Mouse (Mus musculus): ENCODE results near the gene Selenoh. TPM values are rescaled to one million over a fixed set of nuclear protein-coding genes. Genes with fewer than 3 reads are reported as not detected.
"Not testable (repeated sequence)": the region's sequence is repeated elsewhere in the genome, so short reads cannot be mapped to it uniquely, and the experiment has no call there.

Selenoh gene
- polyA plus RNA-seq, 1 experiment from 2014 or later = 309 TPM

DNA sequence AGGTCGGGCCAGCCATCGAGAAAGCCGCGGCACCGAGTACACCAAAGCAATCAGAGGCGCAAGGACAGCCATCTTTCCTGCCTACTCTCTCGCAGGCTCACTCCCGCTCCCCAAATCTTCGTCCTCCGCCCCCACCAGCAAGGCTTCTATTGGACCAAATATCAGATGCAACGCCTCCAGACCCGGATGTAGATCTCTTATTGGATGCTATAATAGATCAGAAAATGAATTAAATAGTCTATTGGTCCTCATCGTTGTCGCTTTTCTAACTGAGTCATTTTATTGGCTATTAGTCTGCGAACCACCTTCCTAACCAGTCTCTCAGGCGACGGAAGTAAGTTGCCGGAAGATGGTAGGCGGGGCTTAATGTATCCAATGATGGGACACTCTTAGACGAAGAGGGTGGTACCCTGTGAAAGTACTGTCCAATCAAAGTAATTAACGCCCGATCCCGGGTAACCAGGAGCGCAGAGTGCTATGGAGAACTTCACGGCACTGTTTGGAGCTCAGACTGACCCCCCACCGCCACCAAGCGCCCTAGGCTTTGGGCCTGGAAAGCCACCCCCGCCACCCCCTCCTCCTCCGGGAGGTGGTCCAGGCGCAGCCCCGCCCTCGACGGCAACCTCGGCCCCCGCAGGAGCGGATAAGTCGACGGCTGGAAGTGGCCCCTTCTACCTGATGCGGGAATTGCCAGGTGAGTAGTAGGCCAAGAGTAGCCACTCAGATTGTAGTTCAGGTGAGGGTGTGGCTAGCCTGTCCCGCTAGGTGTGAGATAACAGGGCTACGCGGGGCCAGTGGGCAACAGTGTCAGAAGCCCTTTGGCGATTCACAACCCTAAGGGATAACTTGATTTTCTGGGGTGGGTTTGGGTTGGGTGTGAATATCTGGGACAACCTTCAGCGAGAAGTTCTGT is 7.7 kb upstream of the Selenoh start, which contains the start of the genes Gm28635 and Med19:
Gene Gm28635 (minus strand): TSS at position 74 of the 913 bp plus-strand sequence.
Gene Med19 (plus strand): TSS at position 435 of the 913 bp plus-strand sequence.
- H3K4me1 ChIP-seq (replicated peaks; ENCODE audit: control insufficient read depth, insufficient read depth, low read length) = peaks cover 19% of the 10 kb centered on the region
- H3K4me3 ChIP-seq (ENCODE audit: low read depth, low read length) = peak within 1 kb of the TSS; percentile 96
- H3K9ac ChIP-seq (ENCODE audit: low read length) = peak within 1 kb of the TSS; percentile 75
- H3K27ac ChIP-seq (ENCODE audit: low read depth) = peak within 1 kb of the TSS; percentile 51
- peak within 1 kb of the TSS; percentile 96 for H3K4me2 ChIP-seq (ENCODE audit: low read length)
- H3K9me3 ChIP-seq (ENCODE audit: control insufficient read depth, low read length) = no peaks in the 10 kb centered on the region
- H3K36me3 ChIP-seq (ENCODE audit: control insufficient read depth, insufficient read depth, low read length) = peaks cover 38% of the 10 kb centered on the region
- H3K27me3 ChIP-seq (replicated peaks; ENCODE audit: control insufficient read depth, insufficient read depth, low read length) = no peaks in the 10 kb centered on the region
- under 1% methylated on average over 44 of the region's 44 CpGs for WGBS
- peak; percentile 88 for DNase-seq (ENCODE audit: low spot score)
- ATAC-seq (replicated peaks; ENCODE audit: low FRiP score, low TSS enrichment, low read depth) = peak; percentile 100

DNA sequence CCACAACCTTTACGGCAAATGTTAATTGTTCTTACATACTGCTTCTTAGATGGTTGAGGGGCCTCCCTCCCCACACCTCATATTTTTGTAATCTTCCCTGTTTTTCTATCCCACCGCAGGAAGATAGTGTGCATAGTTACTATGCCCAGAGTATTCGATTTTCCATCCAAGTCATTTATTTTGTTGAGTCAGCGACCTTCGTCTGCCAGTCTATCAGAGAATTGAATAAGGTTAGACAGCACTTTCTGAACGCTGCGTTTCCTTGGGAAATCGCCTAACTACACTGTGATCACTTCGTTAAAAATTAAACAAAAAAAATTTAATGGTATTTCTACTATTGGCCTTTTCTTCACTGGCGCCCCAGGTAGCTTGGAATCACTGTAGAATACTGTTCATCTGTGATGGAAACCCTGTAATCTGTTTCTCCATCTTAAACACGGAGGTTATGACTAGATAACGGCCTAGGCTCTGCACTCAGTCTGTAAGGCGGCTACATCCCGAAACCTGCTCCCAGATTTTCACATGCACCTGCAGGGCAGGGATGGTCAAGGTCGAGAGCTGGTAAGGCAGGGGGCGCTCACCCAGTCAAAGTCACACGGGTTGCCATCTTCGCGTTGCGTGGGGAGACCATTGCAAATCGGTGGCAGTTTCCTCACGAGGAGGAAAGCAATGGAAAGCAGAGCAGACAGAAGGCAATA is 6.8 kb upstream of the Selenoh start:
- Histone ChIP-seq H3K4me3 (ENCODE audit: low read depth, low read length) (peak overlapping the region; percentile 96), H3K27me3 (replicated peaks; ENCODE audit: control insufficient read depth, insufficient read depth, low read length) (no peaks in the 10 kb centered on the region), H3K36me3 (ENCODE audit: control insufficient read depth, insufficient read depth, low read length) (peaks cover 46% of the 10 kb centered on the region), H3K4me1 (replicated peaks; ENCODE audit: control insufficient read depth, insufficient read depth, low read length) (peaks cover 19% of the 10 kb centered on the region), H3K9me3 (ENCODE audit: control insufficient read depth, low read length) (no peaks in the 10 kb centered on the region), H3K27ac (ENCODE audit: low read depth) (peak overlapping the region; percentile 51), H3K4me2 (ENCODE audit: low read length) (peak overlapping the region; percentile 83), H3K9ac (ENCODE audit: low read length) (peak overlapping the region; percentile 58)
- ATAC-seq (replicated peaks; ENCODE audit: low FRiP score, low TSS enrichment, low read depth) = peak; percentile 61
- 8% methylated on average over 22 of the region's 22 CpGs for WGBS
- DNase-seq (ENCODE audit: low spot score) = no peak

DNA sequence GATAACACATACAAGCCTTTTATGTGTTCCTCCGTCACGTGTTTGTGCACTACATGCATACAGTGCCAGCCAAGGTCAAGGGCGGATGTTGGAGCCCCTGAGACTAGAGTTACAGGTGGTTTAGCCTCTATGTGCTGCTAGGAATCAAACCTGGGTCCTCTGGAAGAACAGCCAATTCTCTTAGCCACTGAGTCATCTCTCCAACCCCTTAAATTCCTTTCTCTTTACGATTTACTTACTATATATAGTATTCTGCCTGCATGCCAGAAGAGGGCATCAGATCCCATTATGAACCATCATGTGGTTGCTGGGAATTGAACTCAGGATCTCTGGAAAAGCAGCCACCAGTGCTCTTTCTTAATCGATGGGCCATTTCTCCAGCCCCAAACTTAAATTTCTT is 965 bp upstream of the Selenoh start:
- not testable (repeated sequence) for H3K27me3 ChIP-seq (replicated peaks; ENCODE audit: control insufficient read depth, insufficient read depth, low read length); H3K4me3 ChIP-seq (ENCODE audit: low read depth, low read length); ATAC-seq (replicated peaks; ENCODE audit: low FRiP score, low TSS enrichment, low read depth); H3K27ac ChIP-seq (ENCODE audit: low read depth); H3K9me3 ChIP-seq (ENCODE audit: control insufficient read depth, low read length); H3K4me2 ChIP-seq (ENCODE audit: low read length); H3K9ac ChIP-seq (ENCODE audit: low read length); H3K4me1 ChIP-seq (replicated peaks; ENCODE audit: control insufficient read depth, insufficient read depth, low read length)
- 66% methylated on average over 4 of the region's 5 CpGs for WGBS
- peaks cover 59% of the 10 kb centered on the region for H3K36me3 ChIP-seq (ENCODE audit: control insufficient read depth, insufficient read depth, low read length)
- peak; percentile 38 for DNase-seq (ENCODE audit: low spot score)

DNA sequence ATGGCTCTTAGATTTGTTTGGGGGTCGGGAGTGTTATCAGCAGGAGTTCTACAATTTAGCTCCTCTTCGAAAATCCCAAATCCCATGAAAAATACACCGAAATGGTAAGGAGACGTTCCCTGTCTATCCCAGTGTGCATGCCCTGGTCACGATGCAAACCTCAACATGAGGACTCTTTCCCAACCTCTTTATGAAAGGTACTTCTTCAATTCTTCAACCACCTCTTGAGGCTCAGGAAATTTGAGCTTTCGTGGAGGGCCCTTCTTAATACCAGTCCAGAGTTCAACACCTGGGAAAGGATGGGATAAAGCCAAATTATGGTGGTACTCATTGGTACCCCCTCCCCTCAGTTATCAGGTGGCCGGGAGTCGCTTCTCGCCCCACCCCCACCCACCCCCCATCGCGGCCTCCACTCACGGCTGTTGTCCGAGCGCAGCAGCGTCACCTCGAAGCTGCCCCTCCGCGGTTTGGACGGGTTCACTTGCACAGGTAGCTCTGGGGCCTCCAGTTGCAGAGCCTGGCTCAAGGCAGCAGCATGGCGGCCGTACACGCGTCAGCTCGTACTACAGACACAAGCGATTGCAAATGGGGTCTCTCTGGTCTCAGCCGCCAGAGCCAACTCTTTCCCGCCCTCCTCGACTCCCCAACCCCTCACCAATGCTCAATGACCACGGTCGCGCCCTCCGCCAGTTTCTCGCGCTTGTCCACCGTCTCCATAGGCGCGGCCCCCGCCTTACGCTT is 572 bp downstream of the Selenoh start:
- Histone ChIP-seq H3K4me1 (replicated peaks; ENCODE audit: control insufficient read depth, insufficient read depth, low read length) (peaks cover 8% of the 10 kb centered on the region), H3K36me3 (ENCODE audit: control insufficient read depth, insufficient read depth, low read length) (peaks cover 46% of the 10 kb centered on the region), H3K9ac (ENCODE audit: low read length) (peak overlapping the region; percentile 94), H3K9me3 (ENCODE audit: control insufficient read depth, low read length) (no peaks in the 10 kb centered on the region), H3K27me3 (replicated peaks; ENCODE audit: control insufficient read depth, insufficient read depth, low read length) (no peaks in the 10 kb centered on the region), H3K27ac (ENCODE audit: low read depth) (peak overlapping the region; percentile 92), H3K4me3 (ENCODE audit: low read depth, low read length) (peak overlapping the region; percentile 99), H3K4me2 (ENCODE audit: low read length) (peak overlapping the region; percentile 65)
- WGBS = 3% methylated on average over 39 of the region's 39 CpGs
- DNase-seq (ENCODE audit: low spot score) = no peak
- ATAC-seq (replicated peaks; ENCODE audit: low FRiP score, low TSS enrichment, low read depth) = peak; percentile 77

DNA sequence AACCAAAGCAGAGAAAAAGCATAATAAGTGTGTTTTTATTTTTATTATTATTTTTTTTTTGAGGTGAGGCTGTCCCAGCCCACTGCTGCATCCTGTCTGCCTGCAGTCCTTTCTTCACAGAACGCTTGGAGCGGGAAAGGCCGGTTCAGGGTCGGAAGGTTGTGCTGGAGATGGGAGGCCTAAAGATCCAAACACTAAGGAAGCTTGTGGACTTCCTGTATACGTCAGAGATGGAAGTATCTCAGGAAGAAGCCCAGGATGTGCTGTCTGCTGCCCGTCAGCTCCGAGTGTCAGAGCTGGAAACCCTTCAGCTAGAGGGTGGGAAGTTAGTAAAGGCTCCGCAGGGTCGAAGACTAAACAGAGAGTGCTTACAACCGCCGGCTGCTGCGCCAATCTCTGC is 4.5 kb downstream of the Selenoh start:
- Histone ChIP-seq H3K4me3 (ENCODE audit: low read depth, low read length) (no peak overlapping the region), H3K4me1 (replicated peaks; ENCODE audit: control insufficient read depth, insufficient read depth, low read length) (peaks cover 8% of the 10 kb centered on the region), H3K4me2 (ENCODE audit: low read length) (no peak overlapping the region), H3K9ac (ENCODE audit: low read length) (no peak overlapping the region), H3K9me3 (ENCODE audit: control insufficient read depth, low read length) (no peaks in the 10 kb centered on the region), H3K27me3 (replicated peaks; ENCODE audit: control insufficient read depth, insufficient read depth, low read length) (no peaks in the 10 kb centered on the region), H3K36me3 (ENCODE audit: control insufficient read depth, insufficient read depth, low read length) (peaks cover 20% of the 10 kb centered on the region), H3K27ac (ENCODE audit: low read depth) (no peak overlapping the region)
- peak; percentile 47 for DNase-seq (ENCODE audit: low spot score)
- 52% methylated on average over 12 of the region's 12 CpGs for WGBS
- ATAC-seq (replicated peaks; ENCODE audit: low FRiP score, low TSS enrichment, low read depth) = no peak

DNA sequence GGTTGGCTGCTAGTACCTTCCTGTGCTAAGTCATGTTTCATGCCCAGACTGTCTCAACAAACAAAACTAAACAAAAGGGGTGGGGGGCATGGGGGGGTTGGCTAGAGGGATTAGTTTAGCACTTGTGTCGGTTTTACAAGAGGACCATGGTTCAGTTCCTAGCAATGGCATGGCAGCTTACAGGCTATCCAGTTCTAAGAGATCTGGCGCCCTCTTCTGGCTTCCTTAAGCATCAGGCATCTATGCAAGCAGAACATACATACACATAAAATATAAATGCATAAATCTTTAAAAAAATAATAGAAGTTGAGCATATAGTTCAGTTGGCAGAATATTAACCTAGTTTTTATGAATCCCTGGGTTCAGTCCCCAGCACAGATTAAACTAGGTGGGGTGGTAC is 7.7 kb downstream of the Selenoh start:
- peak; percentile 54 for DNase-seq (ENCODE audit: low spot score)
- no peak for ATAC-seq (replicated peaks; ENCODE audit: low FRiP score, low TSS enrichment, low read depth)
- WGBS = 26% methylated on average over 2 of the region's 2 CpGs

DNA sequence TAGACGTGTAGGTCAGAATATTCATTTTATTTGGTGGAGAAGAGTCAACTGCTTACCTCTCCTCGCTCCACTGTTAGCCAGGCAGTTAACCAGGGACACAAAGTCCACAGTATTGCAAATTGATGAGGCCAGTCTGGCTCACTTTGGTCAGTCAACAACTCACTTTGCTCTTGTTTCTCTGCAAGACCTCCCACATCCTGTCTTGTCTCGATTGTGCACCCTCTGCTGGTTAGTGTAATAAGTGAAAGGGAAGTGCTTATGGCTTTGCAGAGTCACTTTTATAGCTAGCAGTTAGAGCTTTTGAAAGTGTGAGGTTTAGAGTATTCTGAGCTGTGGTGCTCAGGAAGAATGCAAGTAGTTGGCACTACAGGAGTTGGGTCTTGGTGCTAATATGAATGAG is 10.3 kb downstream of the Selenoh start:
- H3K27me3 ChIP-seq (replicated peaks; ENCODE audit: control insufficient read depth, insufficient read depth, low read length) = no peaks in the 10 kb centered on the region
- no peak overlapping the region for H3K4me3 ChIP-seq (ENCODE audit: low read depth, low read length)
- no peak overlapping the region for H3K9ac ChIP-seq (ENCODE audit: low read length)
- 60% methylated on average over 3 of the region's 3 CpGs for WGBS
- ATAC-seq (replicated peaks; ENCODE audit: low FRiP score, low TSS enrichment, low read depth) (no peak), DNase-seq (ENCODE audit: low spot score) (peak; percentile 48)
- no peaks in the 10 kb centered on the region for H3K36me3 ChIP-seq (ENCODE audit: control insufficient read depth, insufficient read depth, low read length)
- no peaks in the 10 kb centered on the region for H3K9me3 ChIP-seq (ENCODE audit: control insufficient read depth, low read length)
- H3K27ac ChIP-seq (ENCODE audit: low read depth) = no peak overlapping the region
- H3K4me2 ChIP-seq (ENCODE audit: low read length) = no peak overlapping the region
- no peaks in the 10 kb centered on the region for H3K4me1 ChIP-seq (replicated peaks; ENCODE audit: control insufficient read depth, insufficient read depth, low read length)

More for the DNA sequence above, 7.7 kb downstream of the Selenoh start:
- no peaks in the 10 kb centered on the region for H3K4me1 ChIP-seq (replicated peaks; ENCODE audit: control insufficient read depth, insufficient read depth, low read length)
- no peaks in the 10 kb centered on the region for H3K27me3 ChIP-seq (replicated peaks; ENCODE audit: control insufficient read depth, insufficient read depth, low read length)
- no peak overlapping the region for H3K4me2 ChIP-seq (ENCODE audit: low read length)
- H3K9ac ChIP-seq (ENCODE audit: low read length) = no peak overlapping the region
- H3K27ac ChIP-seq (ENCODE audit: low read depth) = no peak overlapping the region
- no peaks in the 10 kb centered on the region for H3K9me3 ChIP-seq (ENCODE audit: control insufficient read depth, low read length)
- 0 out of 2 replicates have a peak, but pooled peaks cover 3% of the 10 kb centered on the region for H3K36me3 ChIP-seq (ENCODE audit: control insufficient read depth, insufficient read depth, low read length)
- H3K4me3 ChIP-seq (ENCODE audit: low read depth, low read length) = no peak overlapping the region

DNA sequence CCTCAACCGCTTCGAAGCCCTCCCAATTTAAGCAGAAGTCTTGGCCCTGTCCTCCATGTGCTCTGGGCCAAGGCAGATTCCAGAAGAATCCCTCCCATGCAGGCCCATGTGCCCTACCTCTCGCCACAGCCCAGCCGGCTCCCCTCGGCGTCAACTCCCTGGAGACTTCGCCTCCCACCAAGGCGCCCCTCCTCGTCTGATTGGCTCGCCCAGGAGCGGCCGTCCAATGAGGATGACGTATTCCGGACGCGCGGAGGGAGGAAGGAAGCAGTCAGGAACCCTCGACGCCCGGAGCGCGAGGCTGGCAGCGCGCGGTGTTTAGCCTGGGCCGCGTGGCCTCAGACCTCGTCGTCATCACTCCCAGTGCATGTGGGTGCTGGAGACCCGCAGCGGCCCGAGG is 11.8 kb downstream of the Selenoh start, which contains the start of gene Btbd18:
Gene Btbd18 (plus strand): TSS at position 274 of the 400 bp plus-strand sequence.
- no peak within 1 kb of the TSS for H3K4me2 ChIP-seq (ENCODE audit: low read length)
- WGBS = 92% methylated on average over 32 of the region's 32 CpGs
- no peaks in the 10 kb centered on the region for H3K4me1 ChIP-seq (replicated peaks; ENCODE audit: control insufficient read depth, insufficient read depth, low read length)
- no peak within 1 kb of the TSS for H3K27ac ChIP-seq (ENCODE audit: low read depth)
- H3K9ac ChIP-seq (ENCODE audit: low read length) = no peak within 1 kb of the TSS
- no peak within 1 kb of the TSS for H3K4me3 ChIP-seq (ENCODE audit: low read depth, low read length)
- ATAC-seq (replicated peaks; ENCODE audit: low FRiP score, low TSS enrichment, low read depth) (no peak), DNase-seq (ENCODE audit: low spot score) (peak; percentile 38)
- H3K36me3 ChIP-seq (ENCODE audit: control insufficient read depth, insufficient read depth, low read length) = no peaks in the 10 kb centered on the region
- no peaks in the 10 kb centered on the region for H3K27me3 ChIP-seq (replicated peaks; ENCODE audit: control insufficient read depth, insufficient read depth, low read length)
- H3K9me3 ChIP-seq (ENCODE audit: control insufficient read depth, low read length) = no peaks in the 10 kb centered on the region
